Mouse (Mus musculus) midbrain, embryonic 10.5 days (tissue): ENCODE data around the gene Sphk2. TPM values are rescaled to one million over a fixed set of nuclear protein-coding genes. Genes with fewer than 3 reads are reported as not detected.

Experiments
- DNase-seq: peaks from one replicate; pipeline ENCODE4 v3.0.0-alpha.2; 2017; ENCODE audit warnings: low spot score
- H3K27ac ChIP-seq: fragments of 300-500 bp; sonication (generic); replicated peaks from 2 replicates; pipeline ENCODE4 v1.5.1; 2016; ENCODE audit warnings: mild to moderate bottlenecking
- H3K27me3 ChIP-seq: fragments of 300-500 bp; sonication (generic); 2 replicates; pipeline ENCODE4 v1.6.1; 2016; ENCODE audit warnings: low read depth, mild to moderate bottlenecking; ENCODE audit not compliant: poor library complexity, severe bottlenecking
- H3K36me3 ChIP-seq: fragments of 300-500 bp; sonication (generic); 2 replicates; pipeline ENCODE4 v1.6.1; 2016; ENCODE audit warnings: mild to moderate bottlenecking, moderate library complexity
- H3K4me1 ChIP-seq: fragments of 300-500 bp; sonication (generic); 2 replicates; pipeline ENCODE4 v1.6.1; 2016
- H3K4me3 ChIP-seq: fragments of 300-500 bp; sonication (generic); 2 replicates; pipeline ENCODE4 v1.5.1; 2016; ENCODE audit warnings: mild to moderate bottlenecking, moderate library complexity
- H3K9me3 ChIP-seq: fragments of 300-500 bp; sonication (generic); replicated peaks from 2 replicates; pipeline ENCODE4 v1.6.1; 2016; ENCODE audit warnings: mild to moderate bottlenecking
- WGBS: fragments of 180-500 bp; shearing (Covaris S2); methylation state at CpG from one replicate; pipeline ENCODE4 v1.1.7; 2016; 5-methylcytosine and 5-hydroxymethylcytosine counted together
- polyA plus RNA-seq: library from polyadenylated mRNA; unstranded; fragments of >200 nt; fragmentation: Nextera tagmentation; extraction: Ambion mirVana; gene quantifications from 2 replicates; pipeline ENCODE4 v1.2.1, GENCODE M21; 2016

Gene Sphk2
- polyA plus RNA-seq, 1 experiment from 2014 or later = 32.3 TPM

GRCm38 (mm10) chr7:45713881-45714520 lies 3.8 kb downstream of the Sphk2 start:
- Histone ChIP-seq H3K27me3 (no peaks in the 10 kb centered on the region), H3K4me3 (peak overlapping the region; percentile 82), H3K9me3 (no peaks in the 10 kb centered on the region), H3K27ac (no peak overlapping the region), H3K4me1 (peaks cover 58% of the 10 kb centered on the region), H3K36me3 (peaks cover 48% of the 10 kb centered on the region)
- WGBS = 90% methylated on average over 6 of the region's 6 CpGs
- no peak for DNase-seq

- Histone ChIP-seq H3K9me3 (no peaks in the 10 kb centered on the region), H3K27me3 (no peaks in the 10 kb centered on the region), H3K27ac (no peak overlapping the region), H3K36me3 (peaks cover 45% of the 10 kb centered on the region), H3K4me3 (peak overlapping the region; percentile 82; the same call in 1 of the 2 replicates), H3K4me1 (peaks cover 60% of the 10 kb centered on the region)
- 93% methylated on average over 16 of the region's 16 CpGs for WGBS
- DNase-seq = no peak
Observed at GRCm38 (mm10) chr7:45713396-45713795, 4.4 kb downstream of the Sphk2 start.

- Histone ChIP-seq H3K36me3 (peaks cover 45% of the 10 kb centered on the region), H3K27ac (no peak overlapping the region), H3K27me3 (no peaks in the 10 kb centered on the region), H3K4me1 (peaks cover 71% of the 10 kb centered on the region), H3K9me3 (no peaks in the 10 kb centered on the region), H3K4me3 (peak overlapping the region; percentile 9; the same call in 1 of the 2 replicates)
- 88% methylated on average over 21 of the region's 21 CpGs for WGBS
- no peak for DNase-seq
Observed at GRCm38 (mm10) chr7:45712022-45712757, 5.6 kb downstream of the Sphk2 start.

- WGBS = 94% methylated on average over 24 of the region's 24 CpGs
- Histone ChIP-seq H3K4me1 (peaks cover 71% of the 10 kb centered on the region), H3K27ac (no peak overlapping the region), H3K27me3 (no peaks in the 10 kb centered on the region), H3K36me3 (peaks cover 45% of the 10 kb centered on the region), H3K4me3 (peak overlapping the region; percentile 9; the same call in 1 of the 2 replicates), H3K9me3 (no peaks in the 10 kb centered on the region)
- no peak for DNase-seq
Observed at GRCm38 (mm10) chr7:45711316-45712021, 6.3 kb downstream of the Sphk2 start.

- no peak for DNase-seq
- Histone ChIP-seq H3K4me1 (peaks cover 71% of the 10 kb centered on the region), H3K4me3 (no peak overlapping the region), H3K36me3 (peaks cover 45% of the 10 kb centered on the region), H3K27me3 (no peaks in the 10 kb centered on the region), H3K9me3 (no peaks in the 10 kb centered on the region), H3K27ac (no peak overlapping the region)
- WGBS = 95% methylated on average over 20 of the region's 20 CpGs
Observed at GRCm38 (mm10) chr7:45710477-45711191, 7.2 kb downstream of the Sphk2 start.

- peaks cover 45% of the 10 kb centered on the region for H3K36me3 ChIP-seq
- peak overlapping the region; percentile 50 for H3K27ac ChIP-seq
- no peaks in the 10 kb centered on the region for H3K9me3 ChIP-seq
- peak overlapping the region; percentile 11; the same call in 1 of the 2 replicates for H3K4me3 ChIP-seq
- DNase-seq = no peak
- 74% methylated on average over 14 of the region's 14 CpGs for WGBS
- peaks cover 71% of the 10 kb centered on the region for H3K4me1 ChIP-seq
- no peaks in the 10 kb centered on the region for H3K27me3 ChIP-seq
Observed at GRCm38 (mm10) chr7:45709677-45710355, 8.0 kb downstream of the Sphk2 start.

GRCm38 (mm10) chr7:45709036-45709435 lies 8.8 kb downstream of the Sphk2 start:
- WGBS = 50% methylated on average over 6 of the region's 6 CpGs
- Histone ChIP-seq H3K36me3 (peaks cover 45% of the 10 kb centered on the region), H3K4me3 (0 out of 2 replicates have a peak overlapping the region, but pooled peaks have one; percentile 11), H3K27me3 (no peaks in the 10 kb centered on the region), H3K27ac (peak overlapping the region; percentile 50; the same call in 1 of the 2 replicates), H3K9me3 (no peaks in the 10 kb centered on the region), H3K4me1 (peaks cover 68% of the 10 kb centered on the region)
- DNase-seq = peak; percentile 66

GRCm38 (mm10) chr7:45708221-45708761 lies 9.5 kb downstream of the Sphk2 start:
- peaks cover 72% of the 10 kb centered on the region for H3K4me1 ChIP-seq
- no peak for DNase-seq
- no peaks in the 10 kb centered on the region for H3K9me3 ChIP-seq
- H3K27me3 ChIP-seq = no peaks in the 10 kb centered on the region
- H3K4me3 ChIP-seq = peak overlapping the region; percentile 73; the same call in 1 of the 2 replicates
- WGBS = 49% methylated on average over 13 of the region's 13 CpGs
- no peak overlapping the region for H3K27ac ChIP-seq
- peaks cover 38% of the 10 kb centered on the region for H3K36me3 ChIP-seq

GRCm38 (mm10) chr7:45707375-45707967 lies 10.3 kb downstream of the Sphk2 start:
- 1% methylated on average over 27 of the region's 27 CpGs for WGBS
- peaks cover 79% of the 10 kb centered on the region for H3K4me1 ChIP-seq
- peaks cover 30% of the 10 kb centered on the region for H3K36me3 ChIP-seq
- H3K27me3 ChIP-seq = no peaks in the 10 kb centered on the region
- peak overlapping the region; percentile 87 for H3K27ac ChIP-seq
- DNase-seq = peak; percentile 89
- no peaks in the 10 kb centered on the region for H3K9me3 ChIP-seq
- peak overlapping the region; percentile 73 for H3K4me3 ChIP-seq

- no peaks in the 10 kb centered on the region for H3K9me3 ChIP-seq
- peak; percentile 87 for DNase-seq
- H3K36me3 ChIP-seq = peaks cover 23% of the 10 kb centered on the region
- H3K4me3 ChIP-seq = peak overlapping the region; percentile 73
- H3K27me3 ChIP-seq = no peaks in the 10 kb centered on the region
- H3K27ac ChIP-seq = peak overlapping the region; percentile 87
- H3K4me1 ChIP-seq = peaks cover 79% of the 10 kb centered on the region
- under 1% methylated on average over 45 of the region's 45 CpGs for WGBS
Observed at GRCm38 (mm10) chr7:45706721-45707241, 11.0 kb downstream of the Sphk2 start.

GRCm38 (mm10) chr7:45705873-45706281 lies 11.9 kb downstream of the Sphk2 start:
- Histone ChIP-seq H3K27ac (peak overlapping the region; percentile 87), H3K4me1 (peaks cover 86% of the 10 kb centered on the region)
- under 1% methylated on average over 7 of the region's 7 CpGs for WGBS

More at GRCm38 (mm10) chr7:45705873-45706281, 11.9 kb downstream of the Sphk2 start:
- Histone ChIP-seq H3K9me3 (no peaks in the 10 kb centered on the region), H3K36me3 (peaks cover 14% of the 10 kb centered on the region), H3K4me3 (peak overlapping the region; percentile 73), H3K27me3 (peaks cover 3% of the 10 kb centered on the region; the same call in 1 of the 2 replicates)
- DNase-seq = peak; percentile 63
